Mouse (Mus musculus) urinary bladder, adult 18-20 months (tissue): Measurements from ENCODE around the gene Faap100.

Experiments
- DNase-seq, 2 experiments: peaks; one replicate each; pipeline ENCODE4 v3.0.0; 2022; ENCODE audit warnings: low spot score in 2 of 2, mixed read lengths in 2 of 2

Faap100 gene

GRCm38 (mm10) chr11:120319310-120319709 lies 59.3 kb downstream of the Faap100 start:
- no peak for DNase-seq
